Mouse (Mus musculus) cortical plate, adult 2 months (tissue): ENCODE data around the gene Srd5a1.

ENCODE experiments used
- CTCF ChIP-seq: fragments of 200-500 bp; IDR thresholded peaks from 2 replicates; pipeline ENCODE4 v1.5.1; 2011; ENCODE audit warnings: mild to moderate bottlenecking, control low read depth, low read length; ENCODE audit not compliant: insufficient read depth; ENCODE audit errors: extremely low read depth
- POLR2A ChIP-seq: fragments of 200-500 bp; IDR thresholded peaks from 2 replicates; pipeline ENCODE4 v1.6.1; 2011; ENCODE audit warnings: mild to moderate bottlenecking, low read length, control low read depth; ENCODE audit not compliant: insufficient read depth; ENCODE audit errors: extremely low read depth

DNA sequence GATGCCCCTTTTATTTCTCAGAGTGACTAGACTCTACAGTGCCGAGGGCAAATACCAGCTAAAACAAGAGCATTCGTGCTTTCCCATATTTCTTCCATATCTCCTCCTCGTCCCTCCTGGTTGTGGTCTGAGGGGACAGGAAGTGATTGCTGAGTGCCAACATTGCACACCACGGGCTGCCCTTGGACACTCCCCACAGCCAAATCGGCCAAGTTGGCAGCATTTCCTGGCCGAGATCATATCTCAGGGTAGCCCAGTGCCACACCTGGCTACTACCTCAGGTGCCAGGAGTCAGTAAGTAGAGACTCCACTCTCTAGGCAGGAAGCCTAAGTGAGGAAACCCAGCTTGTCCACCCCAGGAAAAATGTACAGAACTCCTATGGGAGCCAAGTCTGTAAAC lies 70.0 kb downstream of the Srd5a1 start:
- TF ChIP-seq POLR2A (no peak), CTCF (no peak)
